ENCODE assay signal across 23 mouse cellular contexts in genomic region chr15:8792106-8792505, GRCm38 (mm10).
DNase-seq lines count a peak whose midpoint lies in the region; ATAC-seq and TF ChIP-seq lines count a peak whose summit lies in the region.
"Had no signal": no experiment of that assay in that cellular context is flagged by ENCODE, and none has a peak within 500 bp of the region (broad histone marks: within the 10 kb centered on the region; RNA-seq: fewer than 3 reads in every experiment).

No protein-coding gene starts in this region.

- no peak overlapping the region for H3K4me3 ChIP-seq in forebrain, embryonic 15.5 days
- H3K4me3 ChIP-seq in forebrain, embryonic 11.5 days (ENCODE audit: low read depth, low read length) = no peak overlapping the region
- no peak overlapping the region for H3K4me3 ChIP-seq in midbrain, postnatal 0 days (ENCODE audit: low read depth, low read length)
- H3K4me3 ChIP-seq in midbrain, embryonic 16.5 days (ENCODE audit: low read depth, low read length) = no peak overlapping the region
- no peak overlapping the region for H3K4me3 ChIP-seq in forebrain, postnatal 0 days (ENCODE audit: low read depth, low read length)
- H3K4me3 ChIP-seq: embryonic facial prominence, embryonic 15.5 days; heart, embryonic 13.5 days; limb, embryonic 15.5 days; liver, embryonic 15.5 days; midbrain, embryonic 10.5 days; neural tube, embryonic 13.5 days had no signal

- H3K27ac ChIP-seq in forebrain, embryonic 15.5 days (replicated peaks) = no peak overlapping the region
- no peak overlapping the region for H3K27ac ChIP-seq in forebrain, embryonic 11.5 days (ENCODE audit: low read depth, low read length)
- H3K27ac ChIP-seq in midbrain, postnatal 0 days (ENCODE audit: low read depth, low read length) = no peak overlapping the region
- no peak overlapping the region for H3K27ac ChIP-seq in midbrain, embryonic 16.5 days (ENCODE audit: low read length)
- H3K27ac ChIP-seq in forebrain, postnatal 0 days (ENCODE audit: low read depth, low read length) = no peak overlapping the region
- H3K27ac ChIP-seq: embryonic facial prominence, embryonic 15.5 days; heart, embryonic 13.5 days; limb, embryonic 15.5 days; liver, embryonic 15.5 days; macrophage; midbrain, embryonic 10.5 days; neural tube, embryonic 13.5 days had no signal

- H3K9me3 ChIP-seq in forebrain, embryonic 15.5 days = no peaks in the 10 kb centered on the region
- H3K9me3 ChIP-seq in forebrain, embryonic 11.5 days (ENCODE audit: control insufficient read depth, low read length) = no peaks in the 10 kb centered on the region
- H3K9me3 ChIP-seq in midbrain, postnatal 0 days (ENCODE audit: low read length) = no peaks in the 10 kb centered on the region
- no peaks in the 10 kb centered on the region; the same call in 1 of the 2 replicates for H3K9me3 ChIP-seq in midbrain, embryonic 16.5 days (replicated peaks; ENCODE audit: control insufficient read depth, low read length, poor library complexity, severe bottlenecking)
- no peaks in the 10 kb centered on the region for H3K9me3 ChIP-seq in forebrain, postnatal 0 days (ENCODE audit: low read length)
- H3K9me3 ChIP-seq: embryonic facial prominence, embryonic 15.5 days; limb, embryonic 15.5 days; liver, embryonic 15.5 days; neural tube, embryonic 13.5 days had no signal

- H3K36me3 ChIP-seq in forebrain, embryonic 15.5 days = no peaks in the 10 kb centered on the region
- H3K36me3 ChIP-seq in forebrain, embryonic 11.5 days (ENCODE audit: control insufficient read depth, insufficient read depth, low read length) = no peaks in the 10 kb centered on the region
- no peaks in the 10 kb centered on the region for H3K36me3 ChIP-seq in midbrain, postnatal 0 days (ENCODE audit: insufficient read depth, low read length)
- no peaks in the 10 kb centered on the region for H3K36me3 ChIP-seq in midbrain, embryonic 16.5 days (ENCODE audit: control insufficient read depth, insufficient read depth, low read length)
- no peaks in the 10 kb centered on the region for H3K36me3 ChIP-seq in forebrain, postnatal 0 days (ENCODE audit: insufficient read depth)
- H3K36me3 ChIP-seq: embryonic facial prominence, embryonic 15.5 days; heart, embryonic 13.5 days; limb, embryonic 15.5 days; liver, embryonic 15.5 days; midbrain, embryonic 10.5 days; neural tube, embryonic 13.5 days had no signal

- H3K4me2 ChIP-seq in forebrain, embryonic 15.5 days (replicated peaks) = no peak overlapping the region
- no peak overlapping the region for H3K4me2 ChIP-seq in forebrain, embryonic 11.5 days (ENCODE audit: low read depth, low read length, severe bottlenecking)
- no peak overlapping the region for H3K4me2 ChIP-seq in midbrain, postnatal 0 days (ENCODE audit: low read depth, low read length, poor library complexity, severe bottlenecking)
- no peak overlapping the region for H3K4me2 ChIP-seq in midbrain, embryonic 16.5 days (ENCODE audit: low read length)
- H3K4me2 ChIP-seq in forebrain, postnatal 0 days (ENCODE audit: low read depth) = no peak overlapping the region
- H3K4me2 ChIP-seq: embryonic facial prominence, embryonic 15.5 days; heart, embryonic 13.5 days; limb, embryonic 15.5 days; liver, embryonic 15.5 days; neural tube, embryonic 13.5 days had no signal

- intact Hi-C loops in heart, postnatal 10 days (cut with DNase I) = no loop called here

- H3K4me1 ChIP-seq in forebrain, embryonic 15.5 days = peaks cover 13% of the 10 kb centered on the region
- no peaks in the 10 kb centered on the region for H3K4me1 ChIP-seq in forebrain, embryonic 11.5 days (replicated peaks; ENCODE audit: control insufficient read depth, insufficient read depth, low read length)
- no peaks in the 10 kb centered on the region for H3K4me1 ChIP-seq in midbrain, postnatal 0 days (ENCODE audit: insufficient read depth, low read length)
- no peaks in the 10 kb centered on the region for H3K4me1 ChIP-seq in midbrain, embryonic 16.5 days (ENCODE audit: control insufficient read depth, insufficient read depth, low read length)
- H3K4me1 ChIP-seq in forebrain, postnatal 0 days (ENCODE audit: insufficient read depth) = no peaks in the 10 kb centered on the region
- H3K4me1 ChIP-seq: heart, embryonic 13.5 days; limb, embryonic 15.5 days; liver, embryonic 15.5 days; neural tube, embryonic 13.5 days had no signal

- DNase-seq in forebrain, embryonic 11.5 days (ENCODE audit: low spot score) = no peak
- DNase-seq in midbrain, postnatal 0 days (ENCODE audit: low spot score) = peak; percentile 51
- DNase-seq in cerebellum, adult 9-10 months = peak; percentile 94
- peak; percentile 76 for DNase-seq in forebrain, postnatal 0 days
- no peak for DNase-seq in heart, postnatal 10 days
- DNase-seq: adrenal gland, postnatal 36 days; embryo, embryonic 11 days; gastrocnemius, postnatal 10 days; heart, adult 11 months; kidney, adult 18-20 months; kidney, postnatal 10 days; thymus, postnatal 25 days had no signal

- 60% methylated on average over 2 of the region's 2 CpGs for WGBS in forebrain, embryonic 15.5 days
- WGBS in forebrain, embryonic 11.5 days = 87% methylated on average over 2 of the region's 2 CpGs
- 79% methylated on average over 2 of the region's 2 CpGs for WGBS in midbrain, postnatal 0 days
- 80% methylated on average over 2 of the region's 2 CpGs for WGBS in midbrain, embryonic 16.5 days
- 44% methylated on average over 2 of the region's 2 CpGs for WGBS in forebrain, postnatal 0 days

- no peak for TF ChIP-seq CTCF in midbrain, postnatal 0 days (IDR thresholded peaks at IDR 0.05)
- TF ChIP-seq CTCF in forebrain, postnatal 0 days (IDR thresholded peaks at IDR 0.05; ENCODE audit: low read depth) = no peak

- no peaks in the 10 kb centered on the region for H3K27me3 ChIP-seq in forebrain, embryonic 15.5 days
- no peaks in the 10 kb centered on the region for H3K27me3 ChIP-seq in forebrain, embryonic 11.5 days (ENCODE audit: control insufficient read depth, insufficient read depth, low read length)
- no peaks in the 10 kb centered on the region for H3K27me3 ChIP-seq in midbrain, postnatal 0 days (ENCODE audit: insufficient read depth, low read length)
- H3K27me3 ChIP-seq in midbrain, embryonic 16.5 days (ENCODE audit: control insufficient read depth, insufficient read depth, low read depth, low read length) = no peaks in the 10 kb centered on the region
- H3K27me3 ChIP-seq in forebrain, postnatal 0 days (ENCODE audit: insufficient read depth, low read length) = no peaks in the 10 kb centered on the region
- H3K27me3 ChIP-seq: CH12.LX; embryonic facial prominence, embryonic 15.5 days; heart, embryonic 13.5 days; limb, embryonic 15.5 days; liver, embryonic 15.5 days; neural tube, embryonic 13.5 days had no signal

- no peak overlapping the region for H3K9ac ChIP-seq in forebrain, embryonic 15.5 days (replicated peaks)
- H3K9ac ChIP-seq in forebrain, embryonic 11.5 days (ENCODE audit: low read length) = no peak overlapping the region
- no peak overlapping the region for H3K9ac ChIP-seq in midbrain, postnatal 0 days (replicated peaks; ENCODE audit: low read length, poor library complexity, severe bottlenecking)
- no peak overlapping the region for H3K9ac ChIP-seq in midbrain, embryonic 16.5 days (ENCODE audit: low read depth, low read length)
- H3K9ac ChIP-seq in forebrain, postnatal 0 days = no peak overlapping the region
- H3K9ac ChIP-seq: embryonic facial prominence, embryonic 15.5 days; heart, embryonic 13.5 days; limb, embryonic 15.5 days; liver, embryonic 15.5 days; neural tube, embryonic 13.5 days had no signal

- ATAC-seq in forebrain, embryonic 15.5 days (replicated peaks) = peak; percentile 79
- no peak for ATAC-seq in forebrain, embryonic 11.5 days (replicated peaks; ENCODE audit: low FRiP score)
- ATAC-seq in midbrain, postnatal 0 days (ENCODE audit: low FRiP score) = no peak
- ATAC-seq in midbrain, embryonic 16.5 days = no peak
- ATAC-seq in forebrain, postnatal 0 days = peak; percentile 66
- no peak for ATAC-seq in activated CD4-positive, CD25-positive, alpha-beta regulatory T cell, adult 4 months

Comparison
In these comparisons a context has a peak if more than half of its experiments do, and no peak if none do; other contexts are left out.
1. ATAC-seq: peak in forebrain, embryonic 15.5 days (single experiment) and forebrain, postnatal 0 days (single experiment); none in forebrain, embryonic 11.5 days (single experiment), midbrain, postnatal 0 days (single experiment), midbrain, embryonic 16.5 days (single experiment) and activated CD4-positive, CD25-positive, alpha-beta regulatory T cell, adult 4 months (single experiment).
2. DNase-seq: peak in midbrain, postnatal 0 days (single experiment), cerebellum, adult 9-10 months (single experiment) and forebrain, postnatal 0 days (single experiment); none in forebrain, embryonic 11.5 days (single experiment) and heart, postnatal 10 days (0 of 2).